Mouse (Mus musculus) myocyte (in vitro differentiated cells): ENCODE results near the gene Lgr6.

Experiments used
- CEBPB ChIP-seq: IDR thresholded peaks from 2 replicates; pipeline ENCODE4 v1.6.1; 2011; ENCODE audit warnings: mild to moderate bottlenecking, moderate library complexity; ENCODE audit not compliant: poor library complexity, insufficient read depth, severe bottlenecking
- MAX ChIP-seq: IDR thresholded peaks from one replicate; pipeline ENCODE4 v1.6.1; 2011; ENCODE audit warnings: low read depth, mild to moderate bottlenecking, control low read depth
- POLR2A ChIP-seq: IDR thresholded peaks from one replicate; pipeline ENCODE4 v1.6.1; 2011; ENCODE audit warnings: low read depth, mild to moderate bottlenecking, control low read depth, moderate library complexity; ENCODE audit not compliant: insufficient read length
- USF1 ChIP-seq: IDR thresholded peaks from one replicate; pipeline ENCODE4 v1.6.1; 2011; ENCODE audit warnings: low read depth, mild to moderate bottlenecking, control low read depth, moderate library complexity

GRCm38 (mm10) chr1:135135111-135135787, 30.2 kb upstream of the Lgr6 start:
- TF ChIP-seq USF1 (no peak), POLR2A (no peak), MAX (no peak), CEBPB (no peak)
